Mouse (Mus musculus) stomach, embryonic 14.5 days (tissue): ENCODE measurements around the gene Zbtb4. TPM values are rescaled to one million over a fixed set of nuclear protein-coding genes. Genes with fewer than 3 reads are reported as not detected.
A peak's percentile ranks its signal among the peaks of the same experiment; 100 is the strongest.

Source experiments
- ATAC-seq: fragments of 200-750 bp; cut with Nextera tagmentation; 2 replicates; pipeline ENCODE4 v1.8.0; 2017; ENCODE audit warnings: low read depth, moderate TSS enrichment; ENCODE audit not compliant: insufficient number of reproducible peaks, insufficient read depth, low FRiP score
- H3K27ac ChIP-seq: fragments of 300-500 bp; sonication (generic); 2 replicates; pipeline ENCODE4 v1.5.1; 2014; ENCODE audit warnings: mild to moderate bottlenecking, low read length, moderate library complexity, mixed read lengths
- H3K27me3 ChIP-seq: fragments of 300-500 bp; sonication (generic); 2 replicates; pipeline ENCODE4 v1.6.1; 2014; ENCODE audit warnings: low read length, control low read depth, mixed read lengths; ENCODE audit not compliant: control insufficient read depth, insufficient read depth
- H3K36me3 ChIP-seq: fragments of 300-500 bp; sonication (generic); 2 replicates; pipeline ENCODE4 v1.6.1; 2014; ENCODE audit warnings: mild to moderate bottlenecking, control low read depth, low read length, moderate library complexity, mixed read lengths; ENCODE audit not compliant: control insufficient read depth, insufficient read depth
- H3K4me1 ChIP-seq: fragments of 300-500 bp; sonication (generic); 2 replicates; pipeline ENCODE4 v1.6.1; 2014; ENCODE audit warnings: low read length, control low read depth, mixed read lengths; ENCODE audit not compliant: control insufficient read depth, insufficient read depth
- H3K4me2 ChIP-seq: fragments of 300-500 bp; sonication (generic); replicated peaks from 2 replicates; pipeline ENCODE4 v1.6.1; 2014; ENCODE audit warnings: low read depth, low read length, control low read depth
- H3K4me3 ChIP-seq: fragments of 300-500 bp; sonication (generic); 2 replicates; pipeline ENCODE4 v1.5.1; 2014; ENCODE audit warnings: low read depth, low read length, control low read depth
- H3K9ac ChIP-seq: fragments of 300-500 bp; sonication (generic); replicated peaks from 2 replicates; pipeline ENCODE4 v1.6.1; 2014; ENCODE audit warnings: low read depth, mild to moderate bottlenecking, control low read depth, low read length, moderate library complexity, mixed read lengths
- H3K9me3 ChIP-seq: fragments of 300-500 bp; sonication (generic); 2 replicates; pipeline ENCODE4 v1.6.1; 2016; ENCODE audit warnings: low read depth, low read length, control low read depth; ENCODE audit not compliant: control insufficient read depth
- WGBS: fragments of 180-500 bp; shearing (Covaris S2); extraction: QIAGEN DNeasy Blood & Tissue Kit; methylation state at CpG from one replicate; pipeline ENCODE4 v1.1.7; 2014; 5-methylcytosine and 5-hydroxymethylcytosine counted together
- polyA plus RNA-seq: library from polyadenylated mRNA; unstranded; fragments of >200 nt; fragmentation: Nextera tagmentation; extraction: Ambion mirVana; gene quantifications from 2 replicates; pipeline ENCODE4 v1.2.1, GENCODE M21; 2014

Zbtb4 gene
- polyA plus RNA-seq, 1 experiment from 2014 or later = 4.0 TPM

DNA sequence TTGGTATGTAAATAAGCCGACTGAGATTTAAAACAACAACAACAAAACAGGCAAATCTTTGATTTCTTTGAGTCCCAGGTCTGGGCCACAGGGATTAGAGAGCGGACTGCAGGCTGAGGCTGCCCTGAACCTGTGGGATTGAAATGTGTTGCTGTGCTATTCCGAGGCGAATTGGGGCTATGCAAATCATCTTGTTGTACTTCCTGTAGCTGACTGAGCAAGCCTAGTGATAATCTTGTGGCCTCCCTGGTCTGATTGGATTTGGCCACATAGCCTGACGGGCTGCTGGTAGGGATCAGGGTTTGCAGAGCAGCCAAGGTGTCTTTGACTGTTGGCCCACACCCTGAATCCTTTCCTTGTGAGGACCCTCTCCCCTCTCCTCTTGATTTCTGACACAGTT lies 9.2 kb downstream of the Zbtb4 start:
- Histone ChIP-seq H3K27ac (no peak overlapping the region), H3K9me3 (no peaks in the 10 kb centered on the region), H3K4me1 (no peaks in the 10 kb centered on the region), H3K4me3 (no peak overlapping the region), H3K27me3 (no peaks in the 10 kb centered on the region), H3K4me2 (no peak overlapping the region), H3K9ac (no peak overlapping the region), H3K36me3 (peaks cover 6% of the 10 kb centered on the region; the same call in 1 of the 2 replicates)
- ATAC-seq = no peak
- 66% methylated on average over 5 of the region's 5 CpGs for WGBS

DNA sequence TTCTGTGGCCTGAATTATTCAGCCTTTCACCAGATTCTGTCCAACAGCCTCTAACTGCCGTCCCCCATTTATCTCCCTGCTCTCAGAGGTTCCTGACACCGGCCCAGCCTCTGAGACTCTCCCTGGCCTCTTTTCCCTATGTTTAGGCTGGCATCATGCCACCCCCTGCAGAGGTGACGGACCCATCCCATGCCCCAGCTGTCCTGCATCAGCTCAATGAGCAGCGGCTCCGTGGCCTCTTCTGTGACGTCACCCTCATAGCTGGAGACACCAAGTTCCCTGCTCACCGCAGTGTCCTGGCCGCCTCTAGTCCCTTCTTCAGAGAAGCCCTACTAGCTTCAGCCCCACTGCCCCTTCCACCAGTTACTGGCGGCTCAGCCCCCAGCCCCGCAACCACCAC lies 10.0 kb downstream of the Zbtb4 start:
- ATAC-seq = no peak
- no peaks in the 10 kb centered on the region for H3K27me3 ChIP-seq
- 52% methylated on average over 10 of the region's 10 CpGs for WGBS
- no peak overlapping the region for H3K27ac ChIP-seq
- H3K4me2 ChIP-seq = no peak overlapping the region
- H3K9ac ChIP-seq = no peak overlapping the region
- H3K4me1 ChIP-seq = no peaks in the 10 kb centered on the region
- H3K9me3 ChIP-seq = no peaks in the 10 kb centered on the region
- no peak overlapping the region for H3K4me3 ChIP-seq
- H3K36me3 ChIP-seq = peaks cover 6% of the 10 kb centered on the region; the same call in 1 of the 2 replicates

DNA sequence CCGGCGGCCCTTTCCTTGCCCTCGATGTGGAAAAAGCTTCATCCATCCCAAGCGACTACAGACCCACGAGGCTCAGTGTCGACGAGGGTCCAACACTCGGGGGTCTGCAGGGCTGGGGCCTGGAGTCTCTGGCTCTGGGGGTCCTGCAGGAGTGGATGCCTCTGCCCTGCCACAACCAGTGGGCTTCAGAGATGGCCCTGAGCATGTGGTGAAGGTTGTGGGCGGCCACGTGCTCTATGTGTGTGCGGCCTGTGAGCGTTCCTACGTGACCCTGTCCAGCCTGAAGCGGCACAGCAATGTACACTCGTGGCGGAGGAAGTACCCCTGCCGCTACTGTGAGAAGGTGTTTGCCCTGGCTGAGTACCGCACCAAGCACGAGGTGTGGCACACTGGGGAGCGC lies 10.8 kb downstream of the Zbtb4 start:
- H3K27ac ChIP-seq = no peak overlapping the region
- ATAC-seq = no peak
- no peaks in the 10 kb centered on the region for H3K4me1 ChIP-seq
- no peaks in the 10 kb centered on the region for H3K9me3 ChIP-seq
- H3K4me2 ChIP-seq = no peak overlapping the region
- no peak overlapping the region for H3K9ac ChIP-seq
- WGBS = 83% methylated on average over 20 of the region's 20 CpGs
- H3K36me3 ChIP-seq = peaks cover 6% of the 10 kb centered on the region; the same call in 1 of the 2 replicates
- no peak overlapping the region for H3K4me3 ChIP-seq
- no peaks in the 10 kb centered on the region for H3K27me3 ChIP-seq

DNA sequence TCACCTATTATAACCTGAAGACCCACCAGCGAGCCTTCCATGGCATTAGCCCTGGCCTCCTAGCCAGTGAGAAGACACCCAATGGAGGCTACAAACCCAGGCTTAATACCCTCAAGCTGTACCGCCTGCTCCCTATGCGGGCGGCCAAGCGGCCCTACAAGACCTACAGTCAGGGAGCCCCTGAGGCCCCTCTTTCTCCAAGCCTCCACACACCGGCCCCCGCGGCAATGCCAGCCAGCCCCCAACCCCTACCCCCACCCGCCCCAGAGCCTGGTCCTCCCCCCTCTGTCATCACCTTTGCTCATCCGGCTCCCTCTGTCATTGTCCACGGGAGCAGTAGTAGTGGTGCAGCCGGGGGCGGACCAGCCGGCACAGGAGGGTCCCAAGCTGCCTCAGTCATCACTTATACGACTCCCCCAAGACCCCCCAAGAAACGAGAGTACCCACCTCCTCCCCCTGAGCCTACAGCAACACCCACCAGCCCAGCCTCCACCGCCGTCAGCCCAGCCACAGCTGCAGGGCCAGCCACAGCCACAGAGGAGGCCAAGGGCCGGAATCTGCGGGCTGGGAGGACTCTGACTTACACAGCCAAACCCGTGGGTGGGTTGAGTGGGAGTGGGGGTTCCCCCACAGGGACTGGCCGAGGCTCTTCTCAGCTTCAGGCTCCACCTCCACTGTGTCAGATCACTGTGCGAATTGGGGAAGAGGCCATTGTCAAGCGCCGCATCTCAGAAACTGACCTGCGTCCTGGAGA lies 12.0 kb downstream of the Zbtb4 start:
- Histone ChIP-seq H3K9ac (no peak overlapping the region), H3K27ac (no peak overlapping the region), H3K27me3 (no peaks in the 10 kb centered on the region), H3K4me3 (no peak overlapping the region), H3K9me3 (no peaks in the 10 kb centered on the region), H3K36me3 (peaks cover 6% of the 10 kb centered on the region; the same call in 1 of the 2 replicates), H3K4me1 (no peaks in the 10 kb centered on the region), H3K4me2 (no peak overlapping the region)
- no peak for ATAC-seq
- 63% methylated on average over 26 of the region's 26 CpGs for WGBS

DNA sequence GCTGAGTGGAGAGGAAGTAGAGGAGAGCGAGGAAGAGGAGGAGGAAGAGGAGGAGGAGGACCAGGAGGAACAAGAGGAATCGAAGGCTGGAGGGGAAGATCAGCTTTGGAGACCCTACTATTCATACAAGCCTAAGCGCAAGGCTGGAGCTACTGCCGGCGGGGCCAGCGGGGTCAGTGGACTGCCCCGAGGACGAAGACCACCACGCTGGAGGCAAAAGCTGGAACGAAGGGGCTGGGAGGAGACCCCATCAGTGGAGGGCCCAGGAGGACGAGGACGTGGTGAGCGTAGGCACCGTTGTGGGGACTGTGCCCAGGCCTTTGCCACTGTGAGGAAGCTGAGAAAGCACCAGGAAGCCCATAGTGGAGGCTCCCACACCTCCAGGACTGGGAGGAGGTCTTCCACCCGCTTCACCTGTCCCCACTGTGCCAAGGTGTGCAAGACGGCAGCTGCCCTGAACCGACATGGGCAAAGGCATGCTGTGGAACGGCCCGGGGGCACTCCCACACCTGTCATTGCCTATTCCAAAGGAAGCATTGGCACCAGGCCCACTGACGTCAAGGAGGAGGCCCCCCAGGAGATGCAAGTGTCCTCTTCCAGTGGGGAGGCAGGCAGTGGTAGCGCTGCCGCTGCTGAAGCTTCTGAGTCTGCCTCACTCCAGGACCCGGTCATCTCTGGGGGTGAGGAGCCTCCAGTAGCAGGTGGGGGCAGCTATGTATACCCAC lies 12.7 kb downstream of the Zbtb4 start:
- Histone ChIP-seq H3K4me1 (no peaks in the 10 kb centered on the region), H3K27ac (no peak overlapping the region), H3K36me3 (peaks cover 6% of the 10 kb centered on the region; the same call in 1 of the 2 replicates), H3K27me3 (no peaks in the 10 kb centered on the region), H3K9me3 (no peaks in the 10 kb centered on the region), H3K4me2 (no peak overlapping the region), H3K4me3 (no peak overlapping the region), H3K9ac (no peak overlapping the region)
- WGBS = 68% methylated on average over 23 of the region's 23 CpGs
- ATAC-seq = no peak

DNA sequence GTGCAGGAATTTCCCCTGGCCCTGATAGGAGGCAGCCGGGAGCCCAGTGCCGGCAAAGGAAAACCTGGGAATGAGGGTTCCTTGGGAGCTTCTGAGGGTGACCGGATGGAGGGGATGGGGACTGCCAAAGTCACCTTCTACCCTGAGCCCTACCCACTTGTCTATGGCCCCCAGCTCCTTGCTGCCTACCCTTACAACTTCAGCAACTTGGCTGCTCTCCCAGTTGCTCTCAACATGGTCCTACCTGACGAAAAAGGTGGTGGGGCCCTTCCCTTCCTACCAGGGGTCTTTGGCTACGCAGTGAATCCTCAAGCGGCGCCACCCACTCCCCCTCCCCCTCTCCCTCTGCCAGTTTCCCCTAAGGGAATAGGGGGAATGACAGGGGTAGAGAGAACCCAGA lies 13.3 kb downstream of the Zbtb4 start:
- Histone ChIP-seq H3K9ac (no peak overlapping the region), H3K27ac (no peak overlapping the region), H3K4me3 (no peak overlapping the region), H3K4me2 (no peak overlapping the region), H3K36me3 (peaks cover 6% of the 10 kb centered on the region; the same call in 1 of the 2 replicates), H3K27me3 (no peaks in the 10 kb centered on the region), H3K4me1 (no peaks in the 10 kb centered on the region), H3K9me3 (no peaks in the 10 kb centered on the region)
- no peak for ATAC-seq
- WGBS = 49% methylated on average over 7 of the region's 7 CpGs

DNA sequence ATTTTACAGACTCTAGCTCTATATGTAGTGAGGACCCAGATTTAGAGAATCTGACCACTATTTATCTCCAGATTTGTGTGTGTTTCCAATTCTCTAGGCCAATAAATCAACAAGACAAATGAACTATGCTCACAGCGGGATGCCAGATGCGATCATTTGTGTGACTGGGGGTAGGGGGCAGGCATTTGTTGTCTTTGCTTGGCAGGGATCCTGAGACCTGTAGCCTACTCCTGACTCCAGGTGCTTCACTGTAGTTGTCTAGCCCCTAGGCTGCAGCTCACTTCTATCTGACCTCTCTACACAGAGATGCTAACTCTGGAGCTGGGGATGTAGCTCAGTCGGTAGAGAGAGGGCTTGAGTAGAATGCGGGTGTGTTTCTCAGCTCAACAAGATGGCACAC lies 16.1 kb downstream of the Zbtb4 start:
- Histone ChIP-seq H3K4me2 (no peak overlapping the region), H3K9ac (no peak overlapping the region), H3K27me3 (no peaks in the 10 kb centered on the region), H3K4me1 (peaks cover 3% of the 10 kb centered on the region; the same call in 1 of the 2 replicates), H3K27ac (no peak overlapping the region), H3K4me3 (no peak overlapping the region), H3K9me3 (no peaks in the 10 kb centered on the region), H3K36me3 (peaks cover under 1% of the 10 kb centered on the region; the same call in 1 of the 2 replicates)
- 24% methylated on average over 4 of the region's 4 CpGs for WGBS
- no peak for ATAC-seq

DNA sequence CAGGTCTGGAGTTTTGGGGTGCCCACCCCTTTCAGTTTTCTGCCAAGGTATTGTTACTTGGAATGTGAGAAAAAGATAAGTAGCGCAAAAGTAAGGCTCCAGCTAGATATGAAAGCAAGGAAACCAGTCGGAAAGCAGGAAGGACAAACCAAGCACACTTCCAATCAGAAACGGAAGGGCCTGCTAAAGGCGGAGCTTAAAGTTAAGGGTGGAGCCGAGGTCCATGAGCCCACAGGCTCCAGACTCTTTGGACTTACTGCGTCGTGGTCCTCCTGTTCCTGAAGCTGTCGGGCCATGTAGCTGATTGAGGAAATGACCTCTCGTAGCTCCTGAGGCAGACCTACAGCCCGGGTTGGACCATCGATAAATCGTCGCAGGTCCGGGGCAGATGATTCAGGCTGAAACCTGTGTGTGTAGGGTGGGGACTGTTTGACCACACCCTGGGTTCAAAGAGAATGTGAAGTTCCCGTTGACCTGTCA lies 19.1 kb downstream of the Zbtb4 start:
- WGBS = 27% methylated on average over 15 of the region's 15 CpGs
- Histone ChIP-seq H3K4me2 (peak overlapping the region; percentile 37), H3K9me3 (no peaks in the 10 kb centered on the region), H3K27me3 (no peaks in the 10 kb centered on the region), H3K4me1 (peaks cover 3% of the 10 kb centered on the region; the same call in 1 of the 2 replicates), H3K9ac (no peak overlapping the region), H3K4me3 (0 out of 2 replicates have a peak overlapping the region, but pooled peaks have one; percentile 11), H3K36me3 (no peaks in the 10 kb centered on the region), H3K27ac (no peak overlapping the region)
- ATAC-seq = peak; percentile 72; the same call in 1 of the 2 replicates
